Mouse (Mus musculus): ENCODE data around the gene Gm43552. TPM values are rescaled to one million over a fixed set of nuclear protein-coding genes. Genes with fewer than 3 reads are reported as not detected.

The Gm43552 gene
- total RNA-seq, 2 experiments from 2014 or later, result not detected

DNA sequence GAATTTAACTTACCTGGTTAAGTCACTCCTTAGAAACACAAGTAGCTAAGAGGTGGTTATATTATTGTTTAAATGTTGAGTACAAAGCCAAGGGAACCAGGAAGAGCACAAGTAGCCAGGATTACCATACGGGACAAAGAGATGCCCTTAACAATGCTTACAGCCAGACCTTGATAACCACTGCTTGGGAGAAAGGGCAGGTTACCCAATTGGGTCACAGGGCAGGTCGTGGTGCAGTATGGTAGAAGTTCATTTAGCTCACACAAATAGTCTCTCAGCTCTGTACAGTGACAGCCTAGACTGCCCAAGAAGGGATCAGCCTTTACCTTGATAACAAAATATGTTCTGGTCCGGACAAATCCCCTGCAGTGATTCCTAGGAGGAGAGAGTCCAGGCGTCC, 43.7 kb downstream of the Gm43552 start:
- intact Hi-C loops (cut with DNase I), result no loop called here
- no peak for DNase-seq (ENCODE audit: low spot score in 2 of 2)

DNA sequence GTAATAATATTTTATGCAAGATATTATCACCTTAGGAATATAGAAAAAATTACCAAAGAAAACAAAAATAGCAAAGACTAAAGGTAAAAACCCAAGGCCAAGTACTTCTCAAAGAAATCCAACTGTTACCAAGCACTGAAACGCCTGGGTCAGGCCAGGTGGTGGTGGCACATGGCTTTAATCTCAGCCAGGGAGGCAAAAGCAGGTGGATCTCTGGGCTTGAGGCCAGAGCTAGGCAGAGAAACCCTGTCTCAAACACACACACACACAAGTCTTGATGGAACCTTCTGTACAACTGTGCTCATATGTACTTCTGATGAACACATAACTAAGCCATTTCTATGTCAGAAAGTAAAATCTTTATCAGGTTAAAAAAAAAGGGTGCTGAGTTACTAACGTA, 44.8 kb downstream of the Gm43552 start:
- DNase-seq (ENCODE audit: low spot score in 2 of 2), result no peak
- intact Hi-C loops (cut with DNase I), result no loop called here

DNA sequence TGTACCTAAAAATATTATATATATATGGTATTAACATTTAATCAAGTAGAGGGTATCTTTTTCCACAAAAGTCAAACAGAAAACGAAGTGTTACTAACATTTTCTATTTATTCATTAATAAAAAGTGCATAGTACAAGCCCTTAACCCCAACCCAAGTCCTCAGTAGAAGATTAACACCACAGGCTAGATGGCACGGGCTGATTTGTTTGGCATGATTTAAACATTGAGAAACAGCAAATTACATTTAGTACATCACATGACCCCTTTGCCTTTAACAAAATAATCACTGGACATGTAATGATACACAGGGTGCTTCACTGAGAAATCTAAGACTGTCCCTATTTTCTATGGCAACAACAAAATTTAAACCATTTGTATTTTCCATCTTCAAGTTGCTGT, 45.9 kb downstream of the Gm43552 start:
- no peak for DNase-seq (ENCODE audit: low spot score in 2 of 2)
- intact Hi-C loops (cut with DNase I), result no loop called here

DNA sequence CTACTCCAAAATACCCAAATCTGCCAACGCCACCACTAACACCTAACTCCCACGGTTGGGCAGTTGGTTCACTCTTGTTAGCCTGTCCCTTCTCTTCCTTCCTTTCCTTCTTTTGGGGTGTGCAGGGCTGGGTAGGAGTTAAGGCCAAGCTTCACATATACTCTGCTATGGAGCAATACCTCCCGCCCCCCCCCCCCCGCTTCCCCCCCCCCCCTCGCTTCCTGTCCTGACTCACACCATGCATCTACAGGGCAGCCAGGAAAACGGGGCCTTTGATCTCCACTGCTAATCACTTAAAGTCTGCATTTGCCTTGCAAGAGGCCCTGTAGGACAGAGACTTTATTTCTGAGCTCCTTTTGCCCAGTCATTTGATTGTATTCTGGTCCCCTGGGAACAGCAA, 47.7 kb downstream of the Gm43552 start:
- intact Hi-C loops (cut with DNase I), result no loop called here

DNA sequence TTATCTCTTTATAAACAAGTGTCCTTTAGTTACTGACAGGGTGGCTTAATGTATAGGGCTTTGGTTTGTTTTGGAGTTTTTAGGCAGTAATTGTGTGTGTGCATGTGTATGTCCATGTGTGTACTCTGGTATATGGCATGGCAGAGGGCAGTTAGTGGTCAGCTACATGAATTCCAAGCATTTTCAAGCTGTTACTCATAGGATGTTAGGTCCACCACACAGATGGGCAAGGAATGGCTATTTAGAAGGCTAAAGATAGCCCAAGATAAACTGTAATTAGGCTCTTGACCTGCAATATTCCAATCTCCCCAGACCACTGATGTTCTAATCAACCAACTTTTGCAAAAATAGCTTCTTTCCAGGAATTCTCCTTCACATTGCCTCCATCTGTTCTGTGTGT, 54.6 kb downstream of the Gm43552 start:
- DNase-seq (ENCODE audit: low spot score in 2 of 2), result no peak
- intact Hi-C loops (cut with DNase I), result no loop called here

More for the DNA sequence above, 47.7 kb downstream of the Gm43552 start:
- DNase-seq (ENCODE audit: low spot score in 2 of 2), result no peak

DNA sequence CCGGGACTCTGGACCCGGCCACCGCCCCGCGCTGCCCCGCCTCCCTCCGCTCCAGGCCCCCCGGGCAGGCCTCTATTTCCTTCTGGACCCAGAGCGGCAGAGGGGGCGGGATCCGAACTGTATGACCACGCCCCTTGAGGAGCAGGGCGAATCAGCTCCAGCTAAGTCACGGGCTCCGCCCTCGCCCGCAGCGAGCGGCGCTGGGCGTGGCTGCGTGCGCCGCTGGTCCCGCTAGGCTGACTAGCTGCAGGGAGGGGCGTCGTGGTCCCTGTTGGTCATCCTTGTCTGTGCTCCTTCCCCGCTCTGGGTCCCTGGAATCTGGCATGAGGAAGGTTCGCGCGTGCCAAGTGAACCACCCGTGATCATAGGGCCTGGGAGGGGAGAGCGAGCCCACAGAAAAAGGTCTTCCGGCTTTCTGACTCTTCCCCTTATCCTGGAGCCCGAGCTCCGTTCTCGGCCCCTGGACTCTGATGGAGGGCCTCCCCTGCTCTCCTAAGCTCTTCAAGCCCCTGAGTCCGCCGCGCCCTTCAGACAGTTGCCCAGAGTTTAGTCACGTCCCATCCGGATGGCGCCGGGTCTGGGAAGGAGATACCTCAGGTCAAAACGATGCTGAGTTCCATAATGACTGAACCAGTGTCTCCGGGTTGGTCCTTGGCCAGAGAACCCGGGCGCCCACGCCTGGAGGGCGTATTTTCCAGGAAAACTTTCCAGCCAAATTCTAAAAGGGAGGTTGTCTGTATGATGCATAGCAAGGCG, 56.6 kb downstream of the Gm43552 start, which contains the start of gene Ugdh:
Ugdh (minus strand) TSS at position 144 of the 756 bp plus-strand sequence.
- intact Hi-C loops (cut with DNase I), result loop anchor here (2.0 kb wide), 1 partner anchor 55 kb away; no protein-coding TSS in a partner anchor
- DNase-seq (ENCODE audit: low spot score in 2 of 2), result peak; percentile 94 to 95

GRCm38 (mm10) chr5:65435363-65435805, 57.2 kb downstream of the Gm43552 start:
- no peak for DNase-seq (ENCODE audit: low spot score in 2 of 2)
- intact Hi-C loops (cut with DNase I), result no loop called here

- intact Hi-C loops (cut with DNase I), result no loop called here
- DNase-seq (ENCODE audit: low spot score in 2 of 2), result peak in 1 of 2 experiments; percentile 9
Observed at GRCm38 (mm10) chr5:65434471-65435362, 57.9 kb downstream of the Gm43552 start.

DNA sequence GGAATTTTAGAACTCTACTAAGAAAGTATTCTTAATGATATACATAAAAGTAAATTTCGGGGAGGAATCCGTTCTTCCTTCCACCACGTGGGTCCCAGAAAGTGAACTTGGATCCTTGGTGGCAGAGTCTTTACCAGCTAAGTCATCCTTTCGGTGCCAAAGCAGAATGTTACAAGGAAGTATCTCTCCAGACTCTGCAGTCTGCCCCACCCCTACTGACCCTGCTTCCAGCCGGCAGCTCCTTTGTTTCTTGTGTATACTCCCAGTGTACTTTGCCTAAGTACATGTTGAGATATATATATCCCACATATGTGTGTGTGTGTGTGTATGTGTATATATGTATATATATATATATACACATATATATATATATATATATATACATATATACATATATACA, 63.2 kb downstream of the Gm43552 start:
- intact Hi-C loops (cut with DNase I), result no loop called here
- DNase-seq (ENCODE audit: low spot score in 2 of 2), result no peak

DNA sequence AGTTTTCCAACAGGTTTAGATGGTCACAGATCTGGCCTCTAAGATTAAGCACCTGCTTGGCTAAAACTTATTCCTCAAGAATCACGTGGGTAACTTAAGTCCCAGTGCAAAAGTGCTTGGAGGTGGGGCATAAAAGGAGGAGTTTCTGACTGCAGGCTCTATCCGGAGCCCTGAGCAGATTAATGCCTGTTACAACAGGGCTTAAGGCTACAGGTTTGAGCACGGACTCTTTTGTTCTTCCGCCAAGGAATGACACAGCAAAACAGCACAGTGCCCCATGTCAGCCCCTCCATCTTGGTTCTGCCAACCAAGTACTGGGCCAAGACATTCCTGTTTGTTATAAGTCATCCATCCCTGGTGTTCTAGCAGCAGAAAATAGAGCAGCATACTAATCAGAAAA, 64.3 kb downstream of the Gm43552 start:
- intact Hi-C loops (cut with DNase I), result no loop called here
- no peak for DNase-seq (ENCODE audit: low spot score in 2 of 2)

GRCm38 (mm10) chr5:65425251-65425650, 67.4 kb downstream of the Gm43552 start:
- DNase-seq (ENCODE audit: low spot score in 2 of 2), result no peak
- intact Hi-C loops (cut with DNase I), result no loop called here

DNA sequence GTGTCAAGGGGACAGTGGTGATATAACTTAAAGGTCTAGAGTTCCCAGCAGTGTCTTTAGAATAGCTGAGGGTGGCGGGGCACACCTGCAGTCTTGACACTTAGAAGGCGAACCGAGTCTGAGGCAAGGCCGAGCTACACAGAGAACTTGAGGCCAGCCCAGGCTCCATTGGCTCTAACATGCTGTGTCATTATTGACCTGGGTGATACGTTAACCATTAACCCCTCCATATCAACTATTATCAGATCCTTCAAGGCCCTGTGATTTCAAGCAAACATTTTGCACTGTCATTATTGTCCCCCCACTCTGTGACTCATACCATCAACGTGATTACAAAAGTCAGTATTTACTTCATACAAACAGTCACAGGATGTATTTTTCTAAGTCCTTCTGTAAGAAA, 68.4 kb downstream of the Gm43552 start:
- DNase-seq (ENCODE audit: low spot score in 2 of 2), result no peak
- intact Hi-C loops (cut with DNase I), result no loop called here

GRCm38 (mm10) chr5:65422803-65423202, 69.8 kb downstream of the Gm43552 start:
- DNase-seq (ENCODE audit: low spot score in 2 of 2), result no peak
- intact Hi-C loops (cut with DNase I), result no loop called here

DNA sequence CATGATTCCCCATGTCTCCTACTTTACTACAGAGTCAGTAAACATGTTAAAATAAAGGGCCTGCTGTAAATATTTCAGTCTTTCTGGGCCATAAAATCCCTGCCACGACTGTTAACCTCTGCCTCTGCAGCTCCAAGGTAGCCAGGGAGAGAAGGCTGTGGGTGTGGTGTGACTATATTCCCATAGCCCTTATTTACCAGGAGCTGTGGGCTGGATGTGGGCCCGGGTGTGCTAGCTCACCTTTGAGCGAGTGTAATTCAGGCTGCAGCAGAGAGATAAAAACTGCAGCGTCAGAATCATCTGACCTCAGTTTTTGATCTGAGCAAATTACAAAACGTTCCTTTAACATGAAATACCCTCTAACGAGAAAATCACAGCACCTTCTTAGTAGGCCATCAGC, 71.8 kb downstream of the Gm43552 start:
- intact Hi-C loops (cut with DNase I), result no loop called here
- no peak for DNase-seq (ENCODE audit: low spot score in 2 of 2)

DNA sequence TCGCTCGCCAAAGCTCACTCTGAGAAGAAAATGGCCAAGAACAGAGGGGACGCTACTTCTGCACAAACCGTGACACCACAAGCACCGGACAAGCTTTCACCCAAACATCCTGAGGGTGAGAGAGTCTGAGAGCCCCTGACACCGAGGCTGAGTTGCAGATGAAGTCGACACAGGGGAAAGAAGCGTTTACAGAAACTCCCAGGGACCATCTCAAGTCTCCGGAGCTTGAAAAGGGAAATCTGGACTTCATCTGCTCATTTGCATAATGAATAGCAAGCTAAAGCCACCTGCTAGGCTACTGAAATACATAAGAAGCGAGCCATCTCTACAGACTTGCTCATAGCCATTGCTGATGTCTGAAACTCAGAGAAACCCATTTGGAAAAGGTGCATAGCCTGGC, 73.5 kb downstream of the Gm43552 start:
- intact Hi-C loops (cut with DNase I), result no loop called here

DNA sequence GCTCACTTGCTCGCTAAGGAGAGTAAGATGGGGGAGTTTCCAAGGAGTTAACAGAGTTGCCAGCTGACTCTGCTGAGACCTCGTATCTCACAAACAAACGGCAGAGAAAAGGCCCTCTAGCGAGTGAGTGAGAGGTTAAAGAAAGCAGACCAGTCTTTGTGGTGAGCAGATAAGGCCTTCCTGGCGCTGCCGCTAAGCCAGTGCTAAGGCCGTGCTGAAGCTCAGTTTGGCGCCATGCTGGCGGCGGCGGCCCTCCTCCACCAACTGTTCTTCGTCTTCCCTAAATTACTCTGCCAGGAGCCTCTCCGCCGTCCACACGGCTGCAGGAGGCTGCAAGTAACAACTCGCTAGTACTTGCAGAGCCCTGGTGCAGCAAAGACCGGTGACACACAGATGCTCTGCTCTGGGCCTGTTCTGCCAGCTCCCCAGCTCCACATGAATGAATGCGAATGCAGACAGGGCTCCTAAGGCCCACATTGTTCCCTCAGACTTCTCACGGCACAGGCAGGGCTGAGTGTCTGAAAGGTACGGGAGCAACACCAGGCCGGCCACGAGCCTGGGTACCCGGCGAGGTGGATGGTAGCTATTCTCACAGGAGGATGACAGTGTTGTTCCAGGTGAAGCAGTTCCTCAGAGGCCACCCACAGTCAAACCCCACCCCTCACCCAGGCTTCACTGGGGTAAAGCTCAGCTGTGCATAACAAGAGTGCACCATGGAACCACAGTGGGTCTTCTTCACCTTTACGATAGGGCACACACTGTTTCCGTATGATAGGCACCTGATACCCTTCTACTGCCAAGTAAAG, 76.8 kb downstream of the Gm43552 start:
- intact Hi-C loops (cut with DNase I), result no loop called here
- no peak for DNase-seq (ENCODE audit: low spot score in 2 of 2)

More for the DNA sequence above, 73.5 kb downstream of the Gm43552 start:
- no peak for DNase-seq (ENCODE audit: low spot score in 2 of 2)

GRCm38 (mm10) chr5:65407989-65408388, 84.6 kb downstream of the Gm43552 start:
- no peak for DNase-seq (ENCODE audit: low spot score in 2 of 2)
- intact Hi-C loops (cut with DNase I), result no loop called here

- intact Hi-C loops (cut with DNase I), result loop anchor here (5.0 kb wide), 1 partner anchor 296 kb away; the partner anchor contains the start of gene Pds5a
Observed at GRCm38 (mm10) chr5:65401251-65401994, 91.2 kb downstream of the Gm43552 start.

GRCm38 (mm10) chr5:65394425-65394824, 98.2 kb downstream of the Gm43552 start:
- intact Hi-C loops (cut with DNase I), result no loop called here

More at GRCm38 (mm10) chr5:65401251-65401994, 91.2 kb downstream of the Gm43552 start:
- peak; percentile 69 to 77 for DNase-seq (ENCODE audit: low spot score in 2 of 2)

More at GRCm38 (mm10) chr5:65394425-65394824, 98.2 kb downstream of the Gm43552 start:
- no peak for DNase-seq (ENCODE audit: low spot score in 2 of 2)

Data from left cerebral cortex, postnatal 36 days (tissue).